Mouse (Mus musculus) heart, postnatal 0 days (tissue): Measurements from ENCODE around the gene Cadps. TPM values are rescaled to one million over a fixed set of nuclear protein-coding genes. Genes with fewer than 3 reads are reported as not detected.
A peak's percentile ranks its signal among the peaks of the same experiment; 100 is the strongest.

Experiments
- ATAC-seq: fragments of 200-750 bp; cut with Nextera tagmentation; 2 replicates; pipeline ENCODE4 v1.8.0; 2017; ENCODE audit warnings: low read depth, moderate number of reproducible peaks, moderate library complexity; ENCODE audit not compliant: insufficient read depth
- DNase-seq: peaks from one replicate; pipeline ENCODE4 v3.0.0-alpha.2; 2016; ENCODE audit warnings: low spot score
- H3K27ac ChIP-seq: fragments of 300-500 bp; sonication (generic); 2 replicates; pipeline ENCODE4 v1.5.1; 2014; ENCODE audit warnings: low read depth, mild to moderate bottlenecking
- H3K27me3 ChIP-seq: fragments of 300-500 bp; sonication (generic); 2 replicates; pipeline ENCODE4 v1.6.1; 2014; ENCODE audit warnings: low read length, mixed read lengths; ENCODE audit not compliant: control insufficient read depth, insufficient read depth
- H3K36me3 ChIP-seq: fragments of 300-500 bp; sonication (generic); replicated peaks from 2 replicates; pipeline ENCODE4 v1.6.1; 2014; ENCODE audit warnings: low read length, mixed read lengths; ENCODE audit not compliant: control insufficient read depth, insufficient read depth
- H3K4me1 ChIP-seq: fragments of 300-500 bp; sonication (generic); 2 replicates; pipeline ENCODE4 v1.6.1; 2014; ENCODE audit warnings: antibody characterized with exemption; ENCODE audit not compliant: control insufficient read depth, insufficient read depth
- H3K4me2 ChIP-seq: fragments of 300-500 bp; sonication (generic); 2 replicates; pipeline ENCODE4 v1.6.1; 2014; ENCODE audit warnings: low read depth, mild to moderate bottlenecking, low read length, moderate library complexity
- H3K4me3 ChIP-seq: fragments of 300-500 bp; sonication (generic); 2 replicates; pipeline ENCODE4 v1.5.1; 2014; ENCODE audit warnings: low read depth, low read length
- H3K9ac ChIP-seq: fragments of 300-500 bp; sonication (generic); replicated peaks from 2 replicates; pipeline ENCODE4 v1.6.1; 2014; ENCODE audit warnings: low read depth, low read length, mixed read lengths
- H3K9me3 ChIP-seq: fragments of 300-500 bp; sonication (generic); replicated peaks from 2 replicates; pipeline ENCODE4 v1.6.1; 2016; ENCODE audit warnings: low read length; ENCODE audit not compliant: control insufficient read depth
- CTCF ChIP-seq: IDR thresholded peaks from 2 replicates; pipeline ENCODE4 v1.5.1; 2016; ENCODE audit warnings: antibody characterized with exemption, control low read depth, low read depth
- EP300 ChIP-seq: IDR thresholded peaks from 2 replicates; pipeline ENCODE4 v1.6.1; 2016; ENCODE audit warnings: antibody characterized with exemption, low read depth
- WGBS: fragments of 180-500 bp; shearing (Covaris S2); extraction: QIAGEN DNeasy Blood & Tissue Kit; methylation state at CpG from one replicate; pipeline ENCODE4 v1.1.7; 2014; 5-methylcytosine and 5-hydroxymethylcytosine counted together
- polyA plus RNA-seq: library from polyadenylated mRNA; unstranded; fragments of >200 nt; fragmentation: Nextera tagmentation; extraction: Ambion mirVana; gene quantifications from 2 replicates; pipeline ENCODE4 v1.2.1, GENCODE M21; 2015
- total RNA-seq: library from RNA; depleted of rRNA; stranded (reverse); fragments of >200 nt; gene quantifications from 2 replicates; pipeline ENCODE4 v1.2.3, GENCODE M21; 2014; ENCODE audit warnings: low replicate concordance

The Cadps gene
- total and polyA plus RNA-seq, 2 experiments from 2014 or later = 0.03 to 5.2 TPM

DNA sequence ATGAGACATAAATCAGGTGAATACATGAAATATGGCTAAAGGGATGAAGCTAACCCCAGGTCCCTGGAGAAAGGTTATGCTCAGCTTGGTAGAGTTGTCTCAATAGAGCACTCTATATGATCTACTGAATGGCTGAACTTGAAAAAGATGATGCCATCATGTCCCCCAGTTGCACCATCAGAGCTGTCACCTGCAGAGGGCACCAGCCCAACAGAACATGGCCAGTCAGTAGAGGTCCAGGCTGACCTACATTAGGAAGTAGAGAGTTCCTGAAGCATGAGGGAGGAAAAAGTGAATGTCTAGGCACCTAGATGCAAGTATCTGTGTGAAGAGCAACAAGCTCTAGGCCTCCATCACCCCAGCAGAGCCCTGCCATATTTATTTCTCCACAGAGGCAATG lies 273.6 kb downstream of the Cadps start:
- DNase-seq = no peak
- H3K27me3 ChIP-seq = no peaks in the 10 kb centered on the region
- H3K36me3 ChIP-seq = no peaks in the 10 kb centered on the region
- H3K4me2 ChIP-seq = no peak overlapping the region
- H3K9me3 ChIP-seq = no peaks in the 10 kb centered on the region
- TF ChIP-seq EP300 = no peak
- no peak for TF ChIP-seq CTCF
- H3K9ac ChIP-seq = no peak overlapping the region
- H3K4me3 ChIP-seq = no peak overlapping the region
- no peak overlapping the region for H3K27ac ChIP-seq
- no peak for ATAC-seq
- no peaks in the 10 kb centered on the region for H3K4me1 ChIP-seq

DNA sequence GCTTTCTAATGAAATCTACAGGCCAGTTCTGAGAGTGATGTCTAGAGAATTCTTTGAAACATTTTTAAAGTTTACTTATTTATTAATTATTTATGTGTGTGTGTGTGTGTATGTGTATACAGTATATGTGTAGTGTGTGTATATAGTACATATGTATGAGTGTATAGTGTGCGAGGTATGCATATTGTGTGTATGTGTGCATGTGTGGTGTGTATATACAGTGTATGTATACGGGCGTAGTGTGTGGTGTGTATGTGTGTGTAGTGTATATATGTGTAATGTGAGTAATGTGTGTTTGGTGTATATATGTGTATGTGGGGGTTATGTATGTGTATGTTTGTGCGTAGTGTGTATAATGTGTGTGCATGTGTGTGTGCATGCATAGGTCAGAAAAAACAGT lies 275.4 kb downstream of the Cadps start:
- 90% methylated on average over 4 of the region's 4 CpGs for WGBS
- TF ChIP-seq CTCF = no peak
- TF ChIP-seq EP300 = no peak
- Histone ChIP-seq H3K9ac (no peak overlapping the region), H3K36me3 (no peaks in the 10 kb centered on the region), H3K27ac (no peak overlapping the region), H3K4me1 (no peaks in the 10 kb centered on the region), H3K9me3 (no peaks in the 10 kb centered on the region), H3K27me3 (no peaks in the 10 kb centered on the region), H3K4me3 (no peak overlapping the region), H3K4me2 (no peak overlapping the region)
- DNase-seq (no peak), ATAC-seq (no peak)

DNA sequence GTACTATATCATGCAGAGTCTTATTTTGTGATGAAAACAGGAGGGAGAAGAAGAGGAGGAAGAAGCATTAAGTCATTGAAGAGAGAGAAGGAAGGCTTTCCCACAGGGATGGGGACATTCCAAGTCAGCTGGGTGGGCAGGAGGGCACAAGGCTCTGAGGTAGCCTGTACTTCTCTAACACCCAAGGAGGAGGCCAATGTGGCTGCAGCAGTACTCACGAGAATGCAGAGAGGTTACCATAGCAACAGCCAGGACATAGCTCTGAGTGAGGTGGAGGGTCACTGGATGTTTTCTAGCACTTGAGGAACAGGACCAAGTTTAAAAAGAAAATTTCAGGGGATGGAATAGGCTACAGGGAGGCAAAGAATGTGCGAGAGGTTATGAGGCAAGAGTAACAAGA lies 281.1 kb downstream of the Cadps start:
- H3K4me3 ChIP-seq = no peak overlapping the region
- H3K4me1 ChIP-seq = no peaks in the 10 kb centered on the region
- no peaks in the 10 kb centered on the region for H3K36me3 ChIP-seq
- H3K4me2 ChIP-seq = no peak overlapping the region
- no peak overlapping the region for H3K9ac ChIP-seq
- no peak for TF ChIP-seq CTCF
- no peak for TF ChIP-seq EP300
- no peak for ATAC-seq
- H3K9me3 ChIP-seq = no peaks in the 10 kb centered on the region
- no peak for DNase-seq
- H3K27me3 ChIP-seq = no peaks in the 10 kb centered on the region
- no peak overlapping the region for H3K27ac ChIP-seq
- WGBS = 49% methylated on average over 2 of the region's 2 CpGs

DNA sequence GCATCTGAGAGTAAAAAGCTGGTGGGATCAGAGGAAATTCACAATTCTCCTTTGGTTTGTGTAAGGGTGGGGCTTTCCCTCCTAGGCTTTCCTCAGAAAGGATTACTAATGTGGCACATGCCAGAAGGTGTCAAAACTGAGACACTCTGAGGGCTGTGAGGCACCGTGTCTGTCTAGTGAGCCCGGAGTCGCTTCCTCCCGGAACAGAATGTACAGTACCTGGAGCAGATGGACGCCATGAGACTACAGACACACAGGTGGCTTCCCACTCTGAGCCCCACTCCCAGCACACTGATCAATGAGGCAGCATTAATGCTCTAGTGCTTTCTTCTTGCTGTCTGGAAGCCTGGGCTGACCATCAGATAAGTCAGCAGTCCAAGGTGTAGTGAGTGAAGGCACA lies 283.8 kb downstream of the Cadps start:
- Histone ChIP-seq H3K27me3 (no peaks in the 10 kb centered on the region), H3K4me1 (no peaks in the 10 kb centered on the region), H3K9me3 (no peaks in the 10 kb centered on the region), H3K4me2 (no peak overlapping the region), H3K4me3 (no peak overlapping the region), H3K36me3 (no peaks in the 10 kb centered on the region), H3K27ac (no peak overlapping the region), H3K9ac (no peak overlapping the region)
- DNase-seq = no peak
- TF ChIP-seq CTCF (no peak), EP300 (no peak)
- WGBS = 77% methylated on average over 5 of the region's 5 CpGs
- ATAC-seq = no peak

DNA sequence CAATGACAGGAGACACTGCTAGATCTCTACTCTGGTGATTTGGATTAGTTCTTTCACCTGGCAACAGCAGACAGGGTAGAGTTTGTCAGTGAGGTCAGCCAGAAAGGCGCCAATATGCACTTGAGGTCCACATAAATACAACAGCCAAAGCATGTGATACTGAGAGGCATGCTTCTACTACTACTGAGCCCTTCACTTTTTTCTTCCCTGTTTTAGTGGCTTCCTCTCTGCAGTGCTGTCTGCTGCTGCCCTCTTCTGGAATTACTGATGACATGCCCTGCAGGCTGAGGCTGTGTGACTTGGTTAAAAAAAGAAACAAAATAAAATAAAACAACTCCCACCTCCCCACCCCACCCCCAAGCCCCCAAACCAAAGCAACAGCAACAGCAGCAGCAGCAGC lies 291.8 kb downstream of the Cadps start:
- DNase-seq (peak; percentile 30), ATAC-seq (0 out of 2 replicates have a peak, but pooled peaks have one; percentile 44)
- TF ChIP-seq EP300 (no peak), CTCF (peak; percentile 70)
- Histone ChIP-seq H3K27me3 (0 out of 2 replicates have a peak, but pooled peaks cover 3% of the 10 kb centered on the region), H3K9ac (no peak overlapping the region), H3K9me3 (no peaks in the 10 kb centered on the region), H3K36me3 (no peaks in the 10 kb centered on the region), H3K27ac (no peak overlapping the region), H3K4me3 (no peak overlapping the region), H3K4me2 (no peak overlapping the region), H3K4me1 (no peaks in the 10 kb centered on the region)
- WGBS = 12% methylated on average over 1 of the region's 1 CpGs

DNA sequence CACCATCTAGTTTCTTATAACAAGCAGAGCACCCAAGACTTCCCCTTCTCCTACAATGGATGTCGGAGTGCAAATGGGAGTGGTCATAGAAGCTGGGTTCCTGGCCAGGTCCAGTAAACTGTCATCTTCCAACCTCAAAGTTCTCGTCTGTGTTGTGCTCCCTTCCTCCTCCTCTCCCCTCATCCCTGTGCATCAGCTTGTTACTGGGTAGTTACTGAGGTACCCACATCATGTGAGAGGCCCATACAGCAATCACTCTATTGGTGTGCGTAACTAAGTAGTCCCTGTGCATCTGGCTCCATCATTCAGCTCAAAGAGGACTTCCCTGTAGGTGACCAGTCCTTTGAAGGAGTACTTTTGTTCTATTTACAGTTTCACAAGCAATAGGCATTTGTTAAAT lies 292.3 kb downstream of the Cadps start:
- 61% methylated on average over 3 of the region's 3 CpGs for WGBS
- Histone ChIP-seq H3K27me3 (0 out of 2 replicates have a peak, but pooled peaks cover 3% of the 10 kb centered on the region), H3K9ac (no peak overlapping the region), H3K9me3 (no peaks in the 10 kb centered on the region), H3K4me3 (no peak overlapping the region), H3K4me2 (no peak overlapping the region), H3K27ac (no peak overlapping the region), H3K4me1 (no peaks in the 10 kb centered on the region), H3K36me3 (no peaks in the 10 kb centered on the region)
- no peak for TF ChIP-seq CTCF
- TF ChIP-seq EP300 = no peak
- DNase-seq (no peak), ATAC-seq (no peak)
